Mouse (Mus musculus) 3134 (cell line): ENCODE measurements around the gene Prss54.
"Not testable (repeated sequence)": the region's sequence is repeated elsewhere in the genome, so short reads cannot be mapped to it uniquely, and the experiment has no call there.

Experiments used
- DNase-seq: peaks from one replicate; pipeline ENCODE4 v3.0.0-alpha.2; 2011; ENCODE audit warnings: low spot score; ENCODE audit not compliant: insufficient read length; ENCODE audit errors: extremely low read depth

The Prss54 gene

GRCm38 (mm10) chr8:95576240-95576639 is at the start of gene Prss54:
Gene Prss54, minus strand, starts transcription at chr8:95576340.
- no peak for DNase-seq

GRCm38 (mm10) chr8:95624833-95625232 is 48.7 kb upstream of the Prss54 start:
- no peak for DNase-seq

GRCm38 (mm10) chr8:95620046-95620445 is 43.9 kb upstream of the Prss54 start:
- DNase-seq, result no peak

- DNase-seq, result no peak
These were observed 40.2 kb upstream of the Prss54 start for GRCm38 (mm10) chr8:95616383-95616782.

- DNase-seq, result no peak
These were observed 35.6 kb upstream of the Prss54 start for GRCm38 (mm10) chr8:95611769-95612168.

GRCm38 (mm10) chr8:95610749-95611148 is 34.6 kb upstream of the Prss54 start:
- no peak for DNase-seq

- no peak for DNase-seq
These were observed 33.3 kb upstream of the Prss54 start for GRCm38 (mm10) chr8:95609406-95609805.

GRCm38 (mm10) chr8:95607210-95607609 is 31.1 kb upstream of the Prss54 start:
- no peak for DNase-seq

GRCm38 (mm10) chr8:95606509-95606908 is 30.4 kb upstream of the Prss54 start:
- DNase-seq, result not testable (repeated sequence)

GRCm38 (mm10) chr8:95602168-95602567 is 26.0 kb upstream of the Prss54 start:
- no peak for DNase-seq

GRCm38 (mm10) chr8:95601306-95601705 is 25.2 kb upstream of the Prss54 start:
- no peak for DNase-seq

- no peak for DNase-seq
These were observed 23.7 kb upstream of the Prss54 start for GRCm38 (mm10) chr8:95599861-95600260.

- DNase-seq, result no peak
These were observed 20.7 kb upstream of the Prss54 start for GRCm38 (mm10) chr8:95596841-95597241.

GRCm38 (mm10) chr8:95595131-95595530 is 19.0 kb upstream of the Prss54 start:
- no peak for DNase-seq

- DNase-seq, result no peak
These were observed 17.6 kb upstream of the Prss54 start for GRCm38 (mm10) chr8:95593439-95594393.

GRCm38 (mm10) chr8:95592131-95592780 is 16.1 kb upstream of the Prss54 start:
- no peak for DNase-seq

- no peak for DNase-seq
These were observed 14.4 kb upstream of the Prss54 start for GRCm38 (mm10) chr8:95590539-95590938.

- DNase-seq, result no peak
These were observed 13.1 kb upstream of the Prss54 start for GRCm38 (mm10) chr8:95589282-95589681.

GRCm38 (mm10) chr8:95587339-95587738 is 11.2 kb upstream of the Prss54 start:
- DNase-seq, result no peak

GRCm38 (mm10) chr8:95573146-95573545 is 3.0 kb downstream of the Prss54 start:
- DNase-seq, result no peak

- no peak for DNase-seq
These were observed 9.3 kb downstream of the Prss54 start for GRCm38 (mm10) chr8:95566809-95567208.

GRCm38 (mm10) chr8:95566217-95566616 is 9.9 kb downstream of the Prss54 start:
- DNase-seq, result no peak
